Mouse (Mus musculus) ES-Bruce4 (cell line): Measurements from ENCODE around the gene Olfr297. TPM values are rescaled to one million over a fixed set of nuclear protein-coding genes. Genes with fewer than 3 reads are reported as not detected.

Experiments used
- H3K27ac ChIP-seq: 2 replicates; pipeline ENCODE4 v1.5.1; 2012; ENCODE audit warnings: low read length, inconsistent platforms; ENCODE audit not compliant: insufficient read depth
- H3K27me3 ChIP-seq: 2 replicates; pipeline ENCODE4 v1.6.1; 2012; ENCODE audit warnings: mild to moderate bottlenecking, low read length, inconsistent platforms; ENCODE audit not compliant: control insufficient read depth, poor library complexity, insufficient read depth, severe bottlenecking
- H3K36me3 ChIP-seq: 2 replicates; pipeline ENCODE4 v1.6.1; 2012; ENCODE audit warnings: inconsistent platforms, mild to moderate bottlenecking, low read length, moderate library complexity; ENCODE audit not compliant: control insufficient read depth, poor library complexity, insufficient read depth, severe bottlenecking
- H3K4me1 ChIP-seq: one replicate; pipeline ENCODE4 v1.8.1; 2011; ENCODE audit warnings: low read length; ENCODE audit not compliant: control insufficient read depth, insufficient read depth
- H3K4me3 ChIP-seq: 2 replicates; pipeline ENCODE4 v1.5.1; 2011; ENCODE audit warnings: low read depth, mild to moderate bottlenecking, low read length
- H3K9ac ChIP-seq: 2 replicates; pipeline ENCODE4 v1.6.1; 2012; ENCODE audit warnings: low read depth, mild to moderate bottlenecking, inconsistent platforms; ENCODE audit not compliant: poor library complexity, severe bottlenecking
- H3K9me3 ChIP-seq: replicated peaks from 2 replicates; pipeline ENCODE4 v1.6.1; 2012; ENCODE audit warnings: mild to moderate bottlenecking, low read length, inconsistent platforms; ENCODE audit not compliant: control insufficient read depth, poor library complexity, insufficient read depth, severe bottlenecking
- CTCF ChIP-seq: IDR thresholded peaks from one replicate; pipeline ENCODE4 v1.8.1; 2011; ENCODE audit warnings: low read depth, low read length
- EP300 ChIP-seq: IDR thresholded peaks from 2 replicates; pipeline ENCODE4 v1.6.1; 2011; ENCODE audit warnings: low read depth, low read length; ENCODE audit not compliant: insufficient read depth
- POLR2A ChIP-seq: IDR thresholded peaks from one replicate; pipeline ENCODE4 v1.8.1; 2011; ENCODE audit warnings: low read length; ENCODE audit not compliant: insufficient read depth
- polyA plus RNA-seq: library from polyadenylated mRNA; stranded (reverse); fragments of >200 nt; gene quantifications from 2 replicates; pipeline ENCODE4 v1.2.4, GENCODE M21; 2011; ENCODE audit warnings: low read depth; ENCODE audit not compliant: missing spikeins, insufficient read depth, insufficient read length

Olfr297 gene
- not detected in 2 replicates for polyA plus RNA-seq

DNA sequence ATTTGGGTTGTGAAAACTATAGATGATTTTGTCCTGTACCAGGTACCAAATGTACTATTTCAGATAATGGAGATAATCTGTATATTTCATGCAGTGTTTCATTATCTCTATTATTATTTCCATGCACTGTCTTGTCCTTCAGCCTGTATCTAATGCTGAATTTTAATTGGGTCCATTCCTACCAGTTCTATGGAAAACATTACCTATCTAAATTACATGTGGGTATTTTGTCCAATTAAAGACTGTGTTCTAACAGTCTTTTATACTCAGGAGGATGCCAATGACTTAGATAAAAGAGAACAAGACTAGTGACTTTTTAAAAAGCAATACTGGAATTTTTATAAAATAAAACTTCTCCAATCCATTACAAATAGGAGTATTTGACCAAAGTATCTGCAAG is at the start of gene Olfr297:
Olfr297 (plus strand) TSS at position 301 of the 400 bp plus-strand sequence.
- no peaks in the 10 kb centered on the region for H3K36me3 ChIP-seq
- H3K4me3 ChIP-seq: no peak within 1 kb of the TSS
- H3K9ac ChIP-seq: no peak within 1 kb of the TSS
- H3K27me3 ChIP-seq: no peaks in the 10 kb centered on the region
- TF ChIP-seq CTCF: no peak
- TF ChIP-seq POLR2A: no peak
- no peaks in the 10 kb centered on the region for H3K4me1 ChIP-seq
- no peak within 1 kb of the TSS for H3K27ac ChIP-seq
- no peaks in the 10 kb centered on the region for H3K9me3 ChIP-seq

DNA sequence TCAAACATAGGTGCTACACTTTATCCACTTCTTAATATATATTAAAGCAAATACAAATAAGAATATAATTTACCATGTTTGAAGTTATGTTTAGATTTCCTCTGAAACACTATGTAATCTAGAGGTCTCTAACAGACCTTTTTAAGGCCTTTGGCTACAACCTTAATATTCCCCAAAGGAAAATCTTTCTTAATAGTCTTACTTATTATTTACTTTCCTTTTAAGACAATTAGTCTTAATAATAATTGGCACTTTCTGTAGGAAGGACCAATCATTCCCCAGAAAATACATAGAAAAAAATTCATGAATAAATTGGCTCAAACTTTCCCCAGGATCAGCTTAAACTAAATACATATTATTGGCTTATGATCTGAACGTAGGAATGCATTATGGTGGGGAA is 27.4 kb upstream of the Olfr297 start, which contains the start of gene Olfr298:
Olfr298 (minus strand) TSS at position 101 of the 400 bp plus-strand sequence.
- Histone ChIP-seq H3K9ac (no peak within 1 kb of the TSS), H3K36me3 (no peaks in the 10 kb centered on the region), H3K4me1 (no peaks in the 10 kb centered on the region), H3K4me3 (no peak within 1 kb of the TSS), H3K27ac (no peak within 1 kb of the TSS), H3K27me3 (no peaks in the 10 kb centered on the region), H3K9me3 (no peaks in the 10 kb centered on the region)
- no peak for TF ChIP-seq CTCF
- TF ChIP-seq EP300: no peak
- TF ChIP-seq POLR2A: no peak

Other genes starting within 250 kb of the Olfr297 start
- gene Olfr310, start 242.8 kb upstream of the Olfr297 start, polyA plus RNA-seq: not detected in 2 replicates
- not detected in 2 replicates for gene Olfr309, start 206.3 kb upstream of the Olfr297 start, polyA plus RNA-seq
- not detected in 2 replicates for gene Olfr308, start 194.3 kb upstream of the Olfr297 start, polyA plus RNA-seq
- gene Olfr307, start 182.4 kb upstream of the Olfr297 start, polyA plus RNA-seq: 0.23 TPM in 1 of 2 replicates, not detected in the other
- not detected in 2 replicates for gene Olfr305, start 153.0 kb upstream of the Olfr297 start, polyA plus RNA-seq
- gene Olfr304, start 133.3 kb upstream of the Olfr297 start, polyA plus RNA-seq: not detected in 2 replicates
- gene Olfr303, start 122.2 kb upstream of the Olfr297 start, polyA plus RNA-seq: not detected in 2 replicates
- gene Olfr301, start 116.1 kb upstream of the Olfr297 start, polyA plus RNA-seq: not detected in 2 replicates
- gene Olfr299, start 60.0 kb upstream of the Olfr297 start, polyA plus RNA-seq: not detected in 2 replicates
- not detected in 2 replicates for gene Olfr298, start 27.5 kb upstream of the Olfr297 start, polyA plus RNA-seq
- not detected in 2 replicates for gene Olfr295, start 63.9 kb downstream of the Olfr297 start, polyA plus RNA-seq
- not detected in 2 replicates for gene Olfr294, start 96.7 kb downstream of the Olfr297 start, polyA plus RNA-seq
- not detected in 2 replicates for gene Olfr293, start 129.1 kb downstream of the Olfr297 start, polyA plus RNA-seq
- gene Olfr292, start 168.4 kb downstream of the Olfr297 start, polyA plus RNA-seq: not detected in 2 replicates